Mouse (Mus musculus): ENCODE results near the gene Smagp.

DNA sequence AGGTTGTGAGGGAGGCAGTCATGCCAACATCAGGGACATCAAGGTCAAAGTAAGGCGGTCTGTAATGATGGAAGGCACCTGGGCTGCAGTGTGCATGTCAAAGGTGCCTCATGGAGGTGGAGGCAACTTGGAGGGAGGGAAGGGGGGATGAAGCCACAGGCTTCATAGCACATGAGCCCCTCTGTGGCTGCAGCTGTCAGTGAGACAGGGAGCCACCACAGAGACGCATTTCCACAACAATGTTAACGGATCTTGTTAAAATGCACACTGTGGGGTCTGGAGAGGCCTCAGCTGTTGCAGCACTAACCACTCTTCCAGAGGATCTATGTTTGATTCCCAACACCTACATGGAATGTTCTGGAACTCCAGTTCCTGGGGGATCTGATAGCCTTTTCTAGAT is 6.6 kb downstream of the Smagp start:
- no peak for TF ChIP-seq EP300 (optimal IDR thresholded peaks at IDR 0.05)
- TF ChIP-seq CTCF (IDR thresholded peaks at IDR 0.05; ENCODE audit: low read depth), result no peak

All from stomach, postnatal 0 days (tissue).